Mouse (Mus musculus) layer of hippocampus, adult 2 months (tissue): ENCODE results near the gene Plekho1. TPM values are rescaled to one million over a fixed set of nuclear protein-coding genes. Genes with fewer than 3 reads are reported as not detected.
"Not testable (repeated sequence)": the region's sequence is repeated elsewhere in the genome, so short reads cannot be mapped to it uniquely, and the experiment has no call there.

Source experiments
- DNase-seq, 2 experiments: peaks; one replicate each; pipeline ENCODE4 v3.0.0; 2022; ENCODE audit warnings: low spot score in 2 of 2
- H3K27ac ChIP-seq: fragments of 200-600 bp; 2 replicates; pipeline ENCODE4 v1.8.1; 2022
- H3K4me3 ChIP-seq: fragments of 200-600 bp; 2 replicates; pipeline ENCODE4 v1.8.1; 2022; ENCODE audit warnings: mild to moderate bottlenecking
- CTCF ChIP-seq: fragments of 200-600 bp; conservative IDR thresholded peaks from 2 replicates; pipeline ENCODE4 v1.8.1; 2022; ENCODE audit warnings: antibody characterized with exemption, mild to moderate bottlenecking, moderate library complexity
- total RNA-seq, 2 experiments: library from RNA; stranded (reverse); gene quantifications; 2 replicates each; pipeline ENCODE4 v1.2.3; 2021

The Plekho1 gene
- total RNA-seq, 2 experiments from 2014 or later, result 39.3 to 44.1 TPM

- DNase-seq, result no peak
- Histone ChIP-seq H3K27ac (peak overlapping the region; percentile 82; the same call in 1 of the 2 replicates), H3K4me3 (no peak overlapping the region)
- TF ChIP-seq CTCF, result 0 out of 2 replicates have a peak, but pooled peaks have one; percentile 7
Observed at GRCm38 (mm10) chr3:95986984-95987383, 8.8 kb downstream of the Plekho1 start.

GRCm38 (mm10) chr3:95986001-95986622, 9.7 kb downstream of the Plekho1 start:
- peak overlapping the region; percentile 82 for H3K27ac ChIP-seq
- peak; percentile 50 to 55 for DNase-seq
- H3K4me3 ChIP-seq, result peak overlapping the region; percentile 38
- no peak for TF ChIP-seq CTCF

- no peak for TF ChIP-seq CTCF
Observed at GRCm38 (mm10) chr3:95985209-95986000, 10.4 kb downstream of the Plekho1 start.

GRCm38 (mm10) chr3:95982129-95982528, 13.7 kb downstream of the Plekho1 start:
- TF ChIP-seq CTCF, result no peak
- Histone ChIP-seq H3K27ac (no peak overlapping the region), H3K4me3 (no peak overlapping the region)
- DNase-seq, result no peak

More at GRCm38 (mm10) chr3:95985209-95986000, 10.4 kb downstream of the Plekho1 start:
- Histone ChIP-seq H3K4me3 (peak overlapping the region; percentile 38), H3K27ac (peak overlapping the region; percentile 82)
- peak; percentile 58 to 64 for DNase-seq

GRCm38 (mm10) chr3:95980276-95980970, 15.4 kb downstream of the Plekho1 start:
- Histone ChIP-seq H3K27ac (no peak overlapping the region), H3K4me3 (no peak overlapping the region)
- DNase-seq, result no peak
- no peak for TF ChIP-seq CTCF

GRCm38 (mm10) chr3:95978265-95978664, 17.5 kb downstream of the Plekho1 start:
- no peak overlapping the region for H3K4me3 ChIP-seq
- no peak for DNase-seq
- no peak for TF ChIP-seq CTCF
- H3K27ac ChIP-seq, result peak overlapping the region; percentile 39; the same call in 1 of the 2 replicates

- H3K27ac ChIP-seq, DNase-seq: not testable (repeated sequence)
Observed at GRCm38 (mm10) chr3:95977587-95977986, 18.2 kb downstream of the Plekho1 start.

GRCm38 (mm10) chr3:95977079-95977478, 18.7 kb downstream of the Plekho1 start:
- no peak for DNase-seq
- TF ChIP-seq CTCF, result no peak
- Histone ChIP-seq H3K27ac (peak overlapping the region; percentile 32; the same call in 1 of the 2 replicates), H3K4me3 (no peak overlapping the region)

More at GRCm38 (mm10) chr3:95977587-95977986, 18.2 kb downstream of the Plekho1 start:
- not testable (repeated sequence) for H3K4me3 ChIP-seq

- TF ChIP-seq CTCF, result no peak
- no peak for DNase-seq
- Histone ChIP-seq H3K27ac (peak overlapping the region; percentile 78), H3K4me3 (peak overlapping the region; percentile 26)
Observed at GRCm38 (mm10) chr3:95972873-95973634, 22.7 kb downstream of the Plekho1 start.

GRCm38 (mm10) chr3:95972251-95972872, 23.4 kb downstream of the Plekho1 start:
- no peak for TF ChIP-seq CTCF
- Histone ChIP-seq H3K4me3 (peak overlapping the region; percentile 26), H3K27ac (peak overlapping the region; percentile 78)
- DNase-seq, result no peak

GRCm38 (mm10) chr3:95970661-95971060, 25.1 kb downstream of the Plekho1 start:
- TF ChIP-seq CTCF, result peak; percentile 2; the same call in 1 of the 2 replicates
- DNase-seq, H3K27ac ChIP-seq, H3K4me3 ChIP-seq: not testable (repeated sequence)

- no peak for TF ChIP-seq CTCF
- DNase-seq, result no peak
- no peak overlapping the region for H3K4me3 ChIP-seq
- no peak overlapping the region for H3K27ac ChIP-seq
Observed at GRCm38 (mm10) chr3:95969277-95969676, 26.5 kb downstream of the Plekho1 start.
